Mouse (Mus musculus): ENCODE measurements around the gene Fbxo7.
A peak's percentile ranks its signal among the peaks of the same experiment; 100 is the strongest.
"Not testable (repeated sequence)": the region's sequence is repeated elsewhere in the genome, so short reads cannot be mapped to it uniquely, and the experiment has no call there.

Fbxo7 gene

DNA sequence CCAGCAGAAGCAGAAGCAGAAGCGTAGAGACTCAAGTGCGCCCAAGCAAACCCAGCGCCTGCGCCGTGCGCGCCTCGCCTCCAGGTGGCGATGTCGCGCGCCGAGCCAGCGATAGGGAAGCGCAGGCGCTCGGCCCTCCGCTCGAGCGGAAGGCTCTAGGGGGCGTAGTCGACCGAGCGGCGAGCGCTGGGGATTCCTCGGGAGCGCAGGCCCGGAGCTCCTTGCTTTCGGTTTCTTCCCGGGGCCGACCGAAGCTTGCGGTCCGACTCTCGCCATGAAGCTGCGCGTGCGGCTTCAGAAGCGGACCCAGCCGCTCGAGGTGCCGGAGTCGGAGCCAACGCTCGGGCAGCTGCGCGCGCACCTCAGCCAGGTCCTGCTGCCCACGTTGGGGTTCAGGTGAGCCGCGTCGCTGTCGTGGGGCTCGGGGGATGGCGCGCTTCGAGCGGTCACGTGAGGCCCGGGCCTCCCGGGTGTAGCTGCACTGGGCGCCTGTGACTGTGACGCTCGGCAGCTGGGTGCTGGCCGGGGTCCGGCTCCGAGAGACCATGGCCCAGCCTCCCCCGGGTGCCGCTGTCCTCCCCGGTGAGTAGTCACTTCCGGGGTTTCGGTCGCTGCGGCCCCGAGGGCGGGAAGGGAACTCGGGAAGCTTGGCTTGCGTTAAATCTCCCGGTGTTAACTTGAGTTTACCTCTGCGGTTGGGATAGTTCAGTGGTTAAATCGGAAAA is at the start of gene Fbxo7:
TSS of gene Fbxo7 (plus strand) at position 224 of the 725 bp plus-strand sequence.
- peak; percentile 94 for DNase-seq (ENCODE audit: low read depth, low spot score)

DNA sequence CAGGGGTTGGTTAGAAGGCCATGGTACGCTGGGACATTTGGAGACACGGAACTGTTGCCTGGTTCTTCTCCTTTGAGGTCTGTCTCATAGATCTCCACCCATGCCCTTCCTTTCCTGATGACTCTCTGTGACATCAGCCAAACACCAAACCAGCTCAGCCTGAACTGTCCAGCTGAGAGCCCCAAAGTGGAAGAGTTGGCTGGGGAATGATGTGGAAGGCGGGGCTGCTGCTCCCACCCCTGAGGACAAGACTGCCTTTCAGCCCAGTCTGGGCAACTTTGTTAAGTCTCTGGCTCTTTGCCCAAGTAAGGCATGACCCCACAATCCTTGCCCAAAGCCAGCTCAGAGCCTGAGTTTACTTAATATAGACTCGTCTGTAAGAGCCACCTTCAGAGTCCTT is 48.9 kb upstream of the Fbxo7 start:
- DNase-seq (ENCODE audit: low read depth, low spot score), result no peak

GRCm38 (mm10) chr10:85989412-85990115 is 32.2 kb upstream of the Fbxo7 start:
- no peak for DNase-seq (ENCODE audit: low read depth, low spot score)

DNA sequence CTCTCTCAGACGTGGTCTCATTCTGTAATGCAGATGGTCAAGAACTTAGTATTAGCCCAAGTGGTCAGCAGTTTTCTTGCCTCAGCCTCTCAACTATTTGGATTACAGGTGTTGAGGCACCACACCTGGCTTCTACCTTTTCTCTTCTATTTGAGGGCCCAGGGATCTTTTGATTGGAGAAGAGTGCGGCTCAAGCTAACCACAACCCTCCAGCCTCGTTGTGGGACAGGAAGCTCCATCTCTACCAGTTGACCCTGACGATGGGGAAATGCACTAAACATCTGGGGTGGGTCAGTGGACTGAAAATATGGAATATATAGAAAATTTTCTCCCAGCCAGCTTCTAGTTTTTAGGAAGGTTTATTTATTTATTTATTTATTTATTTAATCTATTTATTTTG is 29.4 kb upstream of the Fbxo7 start:
- DNase-seq (ENCODE audit: low read depth, low spot score), result no peak

- no peak for DNase-seq (ENCODE audit: low read depth, low spot score)
Observed at GRCm38 (mm10) chr10:85993836-85994235, 27.9 kb upstream of the Fbxo7 start.

DNA sequence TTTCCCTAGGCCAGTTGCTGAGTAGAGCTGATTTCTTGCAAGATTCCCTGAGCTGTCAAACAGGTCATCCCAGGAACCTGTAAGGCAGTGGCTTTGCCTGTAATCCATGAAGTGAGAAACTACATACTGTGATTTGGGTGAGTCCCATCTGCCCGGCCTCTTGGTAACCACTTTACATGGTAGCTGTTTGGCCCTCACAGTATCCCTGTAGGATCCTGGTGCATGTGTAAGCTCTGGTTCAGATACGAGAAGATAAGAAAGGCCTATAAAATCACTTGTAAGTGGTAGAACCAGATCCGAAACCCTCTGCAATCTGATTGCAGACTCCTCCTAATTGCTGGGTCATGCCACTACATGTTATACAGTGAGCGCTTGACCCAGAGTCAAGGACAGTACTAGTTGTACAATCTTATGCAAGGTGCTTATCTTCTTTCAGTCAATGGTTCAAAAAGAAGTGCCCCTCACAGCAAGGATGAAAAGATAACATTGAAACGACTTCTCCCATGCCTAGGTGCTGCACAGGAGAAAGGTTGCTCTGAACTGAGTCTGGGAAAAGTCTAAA is 27.1 kb upstream of the Fbxo7 start:
- DNase-seq (ENCODE audit: low read depth, low spot score), result no peak

DNA sequence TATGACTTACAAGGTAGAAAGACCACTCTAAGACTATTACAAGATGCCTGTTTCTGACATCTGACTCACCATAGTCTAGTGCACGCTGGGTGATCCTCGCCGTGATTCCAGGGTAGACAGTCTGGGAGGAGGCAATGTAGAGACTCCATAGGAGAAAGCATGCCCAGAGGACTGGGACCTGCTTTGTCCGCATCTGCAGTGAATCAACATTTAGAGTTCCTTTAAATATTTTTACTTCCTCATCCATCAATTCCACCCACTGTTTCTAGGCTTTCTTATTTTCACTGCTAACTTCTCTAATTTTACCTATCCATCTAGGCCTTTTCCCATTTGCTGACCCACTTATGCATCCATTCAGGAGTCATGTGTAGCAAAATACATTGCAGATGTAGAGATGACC is 21.3 kb upstream of the Fbxo7 start:
- no peak for DNase-seq (ENCODE audit: low read depth, low spot score)

DNA sequence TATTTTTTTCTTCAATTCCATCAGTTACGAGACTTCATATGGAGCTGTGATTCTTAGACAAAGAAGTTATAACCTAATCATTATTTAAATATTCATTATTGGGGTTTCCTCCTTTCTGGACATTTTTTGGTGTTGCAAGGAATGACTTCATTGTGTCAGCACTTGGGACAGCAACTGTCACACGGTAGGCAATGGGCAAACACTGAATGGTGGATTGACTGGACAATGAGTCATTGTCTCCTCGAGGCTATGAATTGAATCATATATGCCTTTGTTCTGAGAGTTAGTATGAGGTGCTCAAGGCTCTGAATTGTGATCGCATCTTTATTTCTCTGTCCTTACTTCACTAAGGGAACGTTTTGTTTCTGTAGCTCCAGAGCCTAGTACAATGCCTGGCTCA is 15.3 kb upstream of the Fbxo7 start:
- DNase-seq (ENCODE audit: low read depth, low spot score), result no peak

- DNase-seq (ENCODE audit: low read depth, low spot score), result no peak
Observed at GRCm38 (mm10) chr10:86009688-86010087, 12.1 kb upstream of the Fbxo7 start.

DNA sequence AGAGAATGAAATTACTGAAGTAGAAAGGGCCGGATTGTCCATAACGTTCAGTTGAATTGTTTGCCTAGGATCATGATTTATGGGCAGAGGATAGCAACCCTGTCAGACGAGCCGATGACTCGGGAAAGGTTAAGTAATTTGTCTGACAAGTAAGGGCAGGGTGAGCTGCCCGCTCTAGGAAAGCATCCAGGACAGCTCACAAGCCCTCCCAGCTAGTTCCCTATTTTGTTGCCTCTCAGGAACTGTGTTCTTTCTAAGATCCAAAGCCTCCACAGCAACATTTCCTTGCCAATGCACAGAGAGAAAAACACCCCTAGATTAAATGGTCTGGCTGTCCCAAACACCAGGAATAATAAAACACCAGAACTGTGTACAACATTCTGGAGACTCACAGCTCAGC is 11.1 kb upstream of the Fbxo7 start:
- DNase-seq (ENCODE audit: low read depth, low spot score), result no peak

- DNase-seq (ENCODE audit: low read depth, low spot score), result no peak
Observed at GRCm38 (mm10) chr10:86011172-86011571, 10.6 kb upstream of the Fbxo7 start.

- DNase-seq (ENCODE audit: low read depth, low spot score), result no peak
Observed at GRCm38 (mm10) chr10:86011781-86012180, 10.0 kb upstream of the Fbxo7 start, which contains the start of gene Bpifc. Bpifc (minus strand) TSS chr10:86011895.

- DNase-seq (ENCODE audit: low read depth, low spot score), result no peak
Observed at GRCm38 (mm10) chr10:86017781-86018180, 4.0 kb upstream of the Fbxo7 start.

- no peak for DNase-seq (ENCODE audit: low read depth, low spot score)
Observed at GRCm38 (mm10) chr10:86018813-86019212, 3.0 kb upstream of the Fbxo7 start.

- DNase-seq (ENCODE audit: low read depth, low spot score), result no peak
Observed at GRCm38 (mm10) chr10:86021408-86021748, 394 bp upstream of the Fbxo7 start.

DNA sequence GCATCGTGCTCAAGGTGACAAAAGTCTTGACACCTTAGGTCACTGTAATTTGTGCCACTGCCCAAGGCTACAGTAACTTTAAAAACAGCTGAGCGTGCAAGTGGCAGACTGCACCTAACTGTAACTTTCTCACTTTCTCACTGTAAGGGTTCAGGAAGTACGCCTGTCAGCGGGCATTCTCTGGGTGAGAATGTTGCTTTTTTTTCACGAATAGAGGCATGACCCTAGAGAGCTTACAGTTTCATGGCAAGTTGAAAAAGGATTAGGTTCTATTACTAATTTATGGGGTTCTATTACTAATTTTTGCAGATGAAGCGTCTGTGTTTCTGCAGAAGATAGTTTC is 673 bp downstream of the Fbxo7 start:
- no peak for DNase-seq (ENCODE audit: low read depth, low spot score)

DNA sequence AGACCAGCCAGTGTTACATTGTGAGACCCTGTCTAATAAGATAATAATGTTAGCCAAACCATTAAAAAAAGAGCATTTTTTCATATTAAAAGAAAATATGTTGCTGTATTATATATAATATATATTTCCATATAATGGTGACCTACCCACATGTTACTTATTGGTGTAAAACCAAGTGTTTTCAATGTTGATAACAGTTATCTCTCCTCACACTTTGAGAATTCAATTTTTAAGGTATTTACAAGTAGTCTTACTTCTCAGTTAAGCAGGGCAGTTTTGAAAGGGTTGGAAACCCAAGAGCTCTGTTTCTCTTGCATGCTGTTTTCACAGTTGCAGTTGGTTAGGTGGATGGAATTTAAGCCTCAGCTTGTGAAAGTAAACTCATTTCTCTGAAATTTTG is 1.4 kb downstream of the Fbxo7 start:
- DNase-seq (ENCODE audit: low read depth, low spot score), result no peak

DNA sequence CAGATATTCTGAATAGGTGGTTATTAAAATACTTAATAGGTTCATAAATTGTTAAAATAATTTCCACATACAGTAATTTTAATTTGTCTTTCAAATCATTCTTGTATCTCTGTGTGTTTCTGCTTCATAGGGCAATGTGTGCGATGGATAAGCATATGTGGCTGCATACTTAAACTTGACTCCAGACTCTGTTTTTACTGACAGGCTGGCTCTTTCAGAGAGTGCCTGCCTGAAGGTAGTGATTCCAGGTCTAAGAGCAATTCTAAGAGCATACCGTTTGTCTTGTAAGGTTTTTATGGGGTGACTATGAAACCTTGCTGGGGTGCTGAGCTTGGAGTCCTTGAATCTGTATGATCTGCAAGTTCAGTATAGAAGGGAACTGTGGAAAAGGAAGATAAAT is 4.1 kb downstream of the Fbxo7 start:
- DNase-seq (ENCODE audit: low read depth, low spot score), result no peak

DNA sequence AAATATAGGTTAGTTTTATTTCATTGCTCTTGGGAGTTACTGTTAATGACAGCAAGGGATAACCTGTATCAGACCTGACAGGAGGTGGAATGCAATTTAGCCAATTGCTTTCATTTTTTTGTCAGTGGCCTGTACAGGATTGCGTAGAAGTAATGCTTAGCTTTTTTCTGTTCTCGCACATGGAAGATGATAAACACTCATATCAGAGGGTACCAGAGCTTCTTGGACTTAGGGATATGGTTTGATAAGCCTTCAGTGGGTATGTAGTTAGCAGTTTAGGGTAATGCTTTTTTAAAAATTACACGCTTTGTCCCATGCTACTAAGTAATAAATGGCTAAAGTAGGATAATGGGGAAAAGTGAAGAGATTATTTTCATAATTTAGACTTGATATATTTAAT is 4.6 kb downstream of the Fbxo7 start:
- no peak for DNase-seq (ENCODE audit: low read depth, low spot score)

DNA sequence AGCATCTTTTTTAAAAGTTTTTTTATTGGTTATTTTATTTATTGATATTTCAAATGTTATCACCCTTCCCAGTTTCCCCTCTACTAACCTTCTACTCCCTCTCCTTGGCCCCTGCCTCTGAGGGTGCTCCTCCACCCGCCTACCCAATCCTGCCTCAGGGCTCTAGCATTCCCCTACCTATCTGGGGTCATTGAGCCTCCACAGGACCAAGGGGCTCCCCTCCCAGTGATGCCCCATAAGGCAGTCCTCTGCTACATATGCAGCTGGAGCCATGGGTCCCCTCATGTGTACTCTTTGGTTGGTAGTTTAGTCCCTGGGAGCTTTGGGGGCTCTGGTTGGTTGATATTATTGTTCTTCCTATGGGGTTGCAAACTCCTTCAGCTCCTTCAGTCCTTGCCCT is 5.0 kb downstream of the Fbxo7 start:
- not testable (repeated sequence) for DNase-seq (ENCODE audit: low read depth, low spot score)

DNA sequence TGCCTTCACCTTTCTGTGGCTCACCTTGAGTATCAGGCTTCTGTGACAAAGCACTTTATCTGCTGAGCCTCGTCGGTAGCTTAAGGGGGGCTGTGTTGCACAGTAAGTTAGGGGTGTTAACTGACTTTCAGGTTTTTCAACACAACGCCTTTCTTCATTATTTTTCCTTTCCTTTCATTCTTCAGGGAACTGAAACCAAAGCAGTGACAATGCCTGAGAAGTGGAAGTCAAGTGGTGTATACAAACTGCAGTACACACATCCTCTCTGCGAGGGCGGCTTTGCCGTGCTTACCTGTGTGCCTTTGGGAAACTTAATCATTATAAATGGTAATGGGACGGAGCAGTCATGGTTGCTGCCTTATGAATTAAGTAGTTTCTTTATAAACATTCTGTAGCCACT is 9.0 kb downstream of the Fbxo7 start:
- no peak for DNase-seq (ENCODE audit: low read depth, low spot score)

DNA sequence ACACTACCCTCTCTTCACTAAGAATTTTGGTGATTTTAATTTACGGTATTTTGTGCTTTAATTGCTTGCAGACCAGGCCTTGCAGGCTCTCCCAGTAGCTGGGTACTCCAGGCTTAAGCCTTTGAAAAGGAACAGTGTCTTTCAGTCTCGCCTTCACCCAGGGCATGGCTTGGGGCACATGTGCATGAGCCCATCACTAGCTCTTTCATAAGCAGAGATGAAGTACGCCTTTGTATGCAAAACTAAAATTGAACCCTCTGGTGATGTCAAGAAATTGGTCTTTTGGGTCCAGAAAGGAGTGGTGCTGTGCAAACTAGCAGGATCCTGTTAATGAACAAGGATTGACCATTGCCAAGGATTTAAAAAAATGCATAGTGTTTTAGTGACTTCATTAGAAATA is 10.7 kb downstream of the Fbxo7 start:
- DNase-seq (ENCODE audit: low read depth, low spot score), result no peak

- DNase-seq (ENCODE audit: low read depth, low spot score), result no peak
Observed at GRCm38 (mm10) chr10:86034007-86034728, 12.4 kb downstream of the Fbxo7 start.

Data from CD4-positive, CD25-positive, alpha-beta regulatory T cell, adult 2 months (primary cell).